Mouse (Mus musculus) kidney, embryonic 15.5 days (tissue): ENCODE results near the gene Gsn. TPM values are rescaled to one million over a fixed set of nuclear protein-coding genes. Genes with fewer than 3 reads are reported as not detected.

Experiments
- ATAC-seq: fragments of 200-750 bp; cut with Nextera tagmentation; replicated peaks from 2 replicates; pipeline ENCODE4 v1.8.0; 2017; ENCODE audit warnings: moderate TSS enrichment; ENCODE audit not compliant: low FRiP score
- H3K27ac ChIP-seq: fragments of 300-500 bp; sonication (generic); 2 replicates; pipeline ENCODE4 v1.5.1; 2015; ENCODE audit warnings: mild to moderate bottlenecking, inconsistent platforms
- H3K27me3 ChIP-seq: fragments of 300-500 bp; sonication (generic); 2 replicates; pipeline ENCODE4 v1.6.1; 2015; ENCODE audit warnings: inconsistent platforms
- H3K36me3 ChIP-seq: fragments of 300-500 bp; sonication (generic); 2 replicates; pipeline ENCODE4 v1.6.1; 2015; ENCODE audit warnings: inconsistent platforms
- H3K4me1 ChIP-seq: fragments of 300-500 bp; sonication (generic); 2 replicates; pipeline ENCODE4 v1.6.1; 2015; ENCODE audit warnings: inconsistent platforms
- H3K4me2 ChIP-seq: fragments of 300-500 bp; sonication (generic); 2 replicates; pipeline ENCODE4 v1.6.1; 2015; ENCODE audit warnings: moderate library complexity, mild to moderate bottlenecking, inconsistent platforms
- H3K4me3 ChIP-seq: fragments of 300-500 bp; sonication (generic); replicated peaks from 2 replicates; pipeline ENCODE4 v1.5.1; 2015; ENCODE audit warnings: mild to moderate bottlenecking, inconsistent platforms
- H3K9ac ChIP-seq: fragments of 300-500 bp; sonication (generic); 2 replicates; pipeline ENCODE4 v1.6.1; 2015; ENCODE audit warnings: mild to moderate bottlenecking, inconsistent platforms
- H3K9me3 ChIP-seq: fragments of 300-500 bp; sonication (generic); replicated peaks from 2 replicates; pipeline ENCODE4 v1.6.1; 2016; ENCODE audit warnings: inconsistent platforms
- WGBS: fragments of 180-500 bp; shearing (Covaris S2); methylation state at CpG from one replicate; pipeline ENCODE4 v1.1.7; 2015; ENCODE audit warnings: mixed read lengths; 5-methylcytosine and 5-hydroxymethylcytosine counted together
- polyA plus RNA-seq: library from polyadenylated mRNA; unstranded; fragments of >200 nt; fragmentation: Nextera tagmentation; extraction: Ambion mirVana; gene quantifications from 2 replicates; pipeline ENCODE4 v1.2.1, GENCODE M21; 2015

The Gsn gene
- polyA plus RNA-seq, 1 experiment from 2014 or later = 144 TPM

DNA sequence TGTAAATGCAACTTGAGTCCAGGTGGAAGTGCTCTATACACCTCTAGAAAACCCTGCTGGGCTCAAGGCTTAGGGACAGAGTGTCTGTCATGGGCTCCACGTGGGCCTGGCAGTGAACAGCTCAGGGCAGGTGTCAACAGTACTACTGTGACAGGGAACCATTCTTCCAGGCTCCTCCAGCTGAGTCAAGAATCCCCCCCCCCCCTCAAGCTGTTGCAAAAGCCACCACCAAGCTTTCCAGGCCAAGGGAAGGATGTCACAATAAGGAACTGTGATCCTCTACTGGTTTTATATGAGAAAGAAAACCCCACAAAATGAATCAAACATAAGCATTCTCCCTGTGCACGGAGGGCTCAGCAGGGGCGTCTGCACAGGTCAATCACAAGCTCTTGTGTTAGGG lies 58.1 kb downstream of the Gsn start:
- 53% methylated on average over 3 of the region's 3 CpGs for WGBS

GRCm38 (mm10) chr2:35317604-35318003 lies 61.4 kb downstream of the Gsn start:
- no peaks in the 10 kb centered on the region for H3K27me3 ChIP-seq
- H3K9ac ChIP-seq = no peak overlapping the region
- H3K4me1 ChIP-seq = peaks cover 6% of the 10 kb centered on the region; the same call in 1 of the 2 replicates
- no peak for ATAC-seq
- peaks cover 14% of the 10 kb centered on the region for H3K36me3 ChIP-seq
- H3K4me2 ChIP-seq = no peak overlapping the region
- WGBS = 89% methylated on average over 4 of the region's 4 CpGs
- H3K9me3 ChIP-seq = no peaks in the 10 kb centered on the region
- H3K27ac ChIP-seq = no peak overlapping the region
- H3K4me3 ChIP-seq = no peak overlapping the region

More for the DNA sequence above, 58.1 kb downstream of the Gsn start:
- Histone ChIP-seq H3K27ac (no peak overlapping the region), H3K36me3 (peaks cover 4% of the 10 kb centered on the region; the same call in 1 of the 2 replicates), H3K27me3 (no peaks in the 10 kb centered on the region), H3K4me1 (peaks cover 6% of the 10 kb centered on the region; the same call in 1 of the 2 replicates), H3K9me3 (no peaks in the 10 kb centered on the region; the same call in 1 of the 2 replicates), H3K4me2 (no peak overlapping the region), H3K4me3 (no peak overlapping the region), H3K9ac (no peak overlapping the region)
- ATAC-seq = no peak

GRCm38 (mm10) chr2:35318405-35318804 lies 62.2 kb downstream of the Gsn start:
- H3K27ac ChIP-seq = no peak overlapping the region
- ATAC-seq = no peak
- no peak overlapping the region for H3K9ac ChIP-seq
- H3K36me3 ChIP-seq = peaks cover 14% of the 10 kb centered on the region
- peaks cover 6% of the 10 kb centered on the region; the same call in 1 of the 2 replicates for H3K4me1 ChIP-seq
- H3K4me3 ChIP-seq = no peak overlapping the region
- no peaks in the 10 kb centered on the region for H3K27me3 ChIP-seq
- H3K4me2 ChIP-seq = no peak overlapping the region
- H3K9me3 ChIP-seq = no peaks in the 10 kb centered on the region
- WGBS = 74% methylated on average over 12 of the region's 12 CpGs

DNA sequence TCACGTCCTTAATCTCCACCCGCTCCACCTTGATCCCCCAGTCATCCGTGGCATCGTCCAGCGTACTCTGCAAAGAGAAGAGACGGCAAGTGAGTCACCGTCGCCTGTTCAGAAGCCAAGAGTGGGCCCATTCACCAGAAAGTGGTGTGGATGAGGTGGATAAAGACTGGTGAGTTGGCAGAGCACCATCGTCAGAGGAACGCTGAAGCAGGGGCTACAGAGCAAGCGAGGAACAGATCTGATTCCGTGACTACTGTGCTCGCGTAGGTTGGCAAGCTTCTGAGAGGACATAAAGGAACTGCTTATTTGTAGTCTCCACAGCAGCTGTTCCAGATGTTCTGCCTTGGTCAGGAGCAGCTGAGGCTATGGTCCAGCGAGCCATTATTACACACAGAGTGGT lies 64.2 kb downstream of the Gsn start:
- Histone ChIP-seq H3K27ac (no peak overlapping the region), H3K4me3 (no peak overlapping the region), H3K9me3 (no peaks in the 10 kb centered on the region), H3K9ac (no peak overlapping the region), H3K4me2 (no peak overlapping the region), H3K27me3 (no peaks in the 10 kb centered on the region), H3K36me3 (peaks cover 16% of the 10 kb centered on the region), H3K4me1 (no peaks in the 10 kb centered on the region)
- ATAC-seq = no peak
- WGBS = 87% methylated on average over 15 of the region's 15 CpGs

DNA sequence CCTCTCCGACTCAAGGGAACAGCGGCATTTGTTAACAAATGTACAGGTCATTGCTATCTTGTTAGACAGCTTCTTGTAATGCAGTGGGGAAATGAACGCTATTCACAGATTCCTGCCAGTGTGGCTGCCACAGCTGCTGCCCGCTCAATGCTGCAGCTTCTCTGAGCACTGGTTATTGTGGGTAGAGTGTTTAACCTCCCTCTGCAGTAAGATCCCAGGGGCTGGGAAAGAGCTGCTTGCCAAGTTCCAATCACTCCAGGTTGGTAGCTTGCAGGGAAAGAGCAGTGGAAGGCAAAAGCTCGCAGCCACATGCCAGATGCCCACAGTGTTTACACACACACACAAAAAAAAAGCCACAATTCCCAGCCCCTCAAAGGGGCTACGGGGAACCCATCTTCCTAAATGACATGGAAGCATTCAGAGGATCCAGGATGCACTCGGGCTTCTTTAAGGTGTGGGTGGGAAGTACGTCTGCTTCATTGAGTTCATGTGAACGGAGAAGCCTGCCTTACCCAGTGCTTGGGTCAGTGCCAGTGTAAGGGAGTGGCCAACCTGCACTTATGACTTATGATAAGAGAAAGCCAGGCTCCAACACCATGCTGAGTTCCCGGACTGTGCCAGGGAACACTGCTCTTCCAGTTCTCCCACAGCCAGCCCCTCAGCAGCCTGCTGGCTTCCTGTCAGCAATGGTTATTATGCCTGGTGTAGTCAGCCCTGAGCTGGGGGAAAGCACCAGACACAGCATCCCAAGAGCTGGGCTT lies 66.4 kb downstream of the Gsn start:
- no peak overlapping the region for H3K27ac ChIP-seq
- ATAC-seq = no peak
- no peak overlapping the region for H3K4me3 ChIP-seq
- no peaks in the 10 kb centered on the region for H3K27me3 ChIP-seq
- H3K4me1 ChIP-seq = 0 out of 2 replicates have a peak, but pooled peaks cover 5% of the 10 kb centered on the region
- no peak overlapping the region for H3K4me2 ChIP-seq
- no peak overlapping the region for H3K9ac ChIP-seq
- H3K36me3 ChIP-seq = peaks cover 15% of the 10 kb centered on the region
- no peaks in the 10 kb centered on the region for H3K9me3 ChIP-seq
- WGBS = 70% methylated on average over 10 of the region's 10 CpGs

- no peak overlapping the region for H3K4me2 ChIP-seq
- WGBS = 67% methylated on average over 10 of the region's 10 CpGs
- H3K9me3 ChIP-seq = no peaks in the 10 kb centered on the region
- peaks cover 9% of the 10 kb centered on the region; the same call in 1 of the 2 replicates for H3K36me3 ChIP-seq
- 0 out of 2 replicates have a peak, but pooled peaks have one; percentile 43 for ATAC-seq
- no peaks in the 10 kb centered on the region for H3K27me3 ChIP-seq
- H3K4me3 ChIP-seq = no peak overlapping the region
- no peak overlapping the region for H3K27ac ChIP-seq
- 0 out of 2 replicates have a peak, but pooled peaks cover 6% of the 10 kb centered on the region for H3K4me1 ChIP-seq
- no peak overlapping the region for H3K9ac ChIP-seq
Measured at GRCm38 (mm10) chr2:35325930-35326329, 69.8 kb downstream of the Gsn start.

DNA sequence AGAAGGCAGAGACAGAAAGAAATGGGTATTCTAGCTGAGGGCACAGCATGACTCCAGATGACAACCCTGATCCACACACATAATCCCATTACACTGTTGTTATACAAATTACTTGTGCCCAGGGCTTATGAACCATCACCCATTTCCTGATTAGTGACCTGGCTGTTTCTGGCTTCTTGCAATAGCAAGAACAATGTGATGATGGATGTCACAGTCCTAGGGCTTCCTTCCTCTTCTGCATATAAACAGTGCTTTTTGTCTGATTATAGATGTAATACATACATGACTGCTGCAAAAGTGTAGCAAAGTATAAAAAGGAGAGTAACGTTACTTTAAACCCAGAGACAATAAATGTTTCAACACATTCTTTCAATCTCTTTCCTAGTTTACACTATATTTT lies 70.8 kb downstream of the Gsn start:
- no peak for ATAC-seq
- H3K36me3 ChIP-seq = 0 out of 2 replicates have a peak, but pooled peaks cover 5% of the 10 kb centered on the region
- 61% methylated on average over 1 of the region's 1 CpGs for WGBS
- H3K9me3 ChIP-seq = no peaks in the 10 kb centered on the region
- no peak overlapping the region for H3K9ac ChIP-seq
- no peak overlapping the region for H3K4me3 ChIP-seq
- no peak overlapping the region for H3K4me2 ChIP-seq
- 0 out of 2 replicates have a peak, but pooled peaks cover 6% of the 10 kb centered on the region for H3K4me1 ChIP-seq
- no peak overlapping the region for H3K27ac ChIP-seq
- no peaks in the 10 kb centered on the region for H3K27me3 ChIP-seq

DNA sequence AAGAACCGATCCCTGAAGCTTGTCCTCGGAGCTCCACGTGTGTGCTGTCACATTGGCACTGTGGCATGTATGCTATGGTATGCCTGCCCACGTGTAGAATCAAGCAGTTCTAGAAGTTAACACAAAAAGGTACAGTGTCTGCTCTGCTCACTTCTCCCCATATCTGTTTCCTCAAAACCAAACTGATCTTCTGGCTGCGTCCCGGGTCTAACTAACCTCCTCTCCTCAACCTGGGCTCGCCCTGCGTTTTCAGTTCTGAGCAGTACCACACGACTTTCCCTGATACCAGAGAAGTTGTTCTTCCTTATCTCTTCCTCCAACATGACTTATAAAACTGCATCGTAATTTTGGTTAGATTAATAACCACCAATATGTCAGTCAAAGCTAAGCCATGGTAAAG lies 71.4 kb downstream of the Gsn start:
- Histone ChIP-seq H3K36me3 (0 out of 2 replicates have a peak, but pooled peaks cover 5% of the 10 kb centered on the region), H3K4me1 (0 out of 2 replicates have a peak, but pooled peaks cover 6% of the 10 kb centered on the region), H3K4me3 (no peak overlapping the region), H3K4me2 (0 out of 2 replicates have a peak overlapping the region, but pooled peaks have one; percentile 7), H3K27ac (peak overlapping the region; percentile 57), H3K9ac (no peak overlapping the region), H3K27me3 (no peaks in the 10 kb centered on the region), H3K9me3 (no peaks in the 10 kb centered on the region)
- WGBS = 65% methylated on average over 10 of the region's 10 CpGs
- no peak for ATAC-seq

DNA sequence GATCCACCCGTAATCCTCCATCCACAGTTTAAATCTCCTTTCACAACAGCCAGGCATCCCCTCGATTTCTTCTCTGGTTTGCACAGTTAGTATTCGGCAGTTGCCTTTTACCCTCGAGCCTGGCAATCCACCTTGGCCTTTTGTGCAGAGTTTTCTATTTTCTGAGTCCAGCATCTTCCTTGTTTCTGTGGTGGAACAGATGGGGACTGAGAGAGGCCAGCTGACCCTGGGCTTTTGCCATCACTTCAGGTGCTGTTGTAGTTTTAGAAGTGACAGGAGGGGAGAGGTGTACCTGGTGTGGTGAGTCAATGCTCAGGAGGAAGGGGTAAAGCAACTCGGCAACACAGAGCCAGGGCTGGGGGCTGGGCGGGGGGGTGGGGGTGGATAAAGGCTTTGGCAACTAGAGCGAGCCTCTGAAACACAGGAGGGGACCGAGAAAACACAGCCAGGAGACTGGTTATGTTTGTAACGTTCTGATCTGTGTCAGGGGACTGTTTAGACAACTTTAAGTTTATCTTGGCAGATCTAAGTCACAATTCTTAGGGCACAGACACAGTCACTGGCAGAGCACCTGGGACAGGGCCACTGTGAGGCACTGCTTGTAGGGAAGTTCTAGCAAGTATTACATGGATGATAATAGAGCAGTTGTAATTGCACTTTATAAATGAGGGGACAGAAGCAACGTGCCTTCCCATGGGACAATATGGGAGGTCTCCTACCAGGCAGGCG lies 72.0 kb downstream of the Gsn start:
- Histone ChIP-seq H3K4me1 (0 out of 2 replicates have a peak, but pooled peaks cover 6% of the 10 kb centered on the region), H3K4me3 (no peak overlapping the region), H3K4me2 (no peak overlapping the region), H3K9ac (no peak overlapping the region), H3K36me3 (0 out of 2 replicates have a peak, but pooled peaks cover 5% of the 10 kb centered on the region), H3K27me3 (no peaks in the 10 kb centered on the region), H3K27ac (no peak overlapping the region), H3K9me3 (no peaks in the 10 kb centered on the region)
- WGBS = 55% methylated on average over 11 of the region's 11 CpGs
- ATAC-seq = no peak

DNA sequence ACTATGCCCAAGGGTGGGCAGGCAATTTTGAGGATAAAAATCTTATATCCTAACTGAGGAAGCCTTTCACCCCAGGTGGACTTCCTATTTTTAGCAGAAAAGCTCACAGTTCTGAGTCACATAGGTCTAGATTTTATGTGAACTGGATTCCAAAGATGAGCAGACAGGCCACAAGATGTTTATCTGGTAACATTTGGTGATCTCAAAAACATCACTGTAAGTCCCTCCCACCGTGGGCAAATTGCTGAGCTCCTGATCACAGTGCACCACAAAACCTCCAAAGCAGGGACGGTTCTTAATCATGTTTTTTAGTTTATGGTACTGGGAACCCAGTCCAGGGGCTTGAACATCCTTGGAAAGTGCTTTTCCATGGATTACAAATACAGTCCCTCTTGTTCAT lies 72.9 kb downstream of the Gsn start:
- Histone ChIP-seq H3K4me2 (no peak overlapping the region), H3K27me3 (no peaks in the 10 kb centered on the region), H3K4me1 (0 out of 2 replicates have a peak, but pooled peaks cover 6% of the 10 kb centered on the region), H3K4me3 (no peak overlapping the region), H3K36me3 (0 out of 2 replicates have a peak, but pooled peaks cover 5% of the 10 kb centered on the region), H3K9me3 (no peaks in the 10 kb centered on the region), H3K27ac (no peak overlapping the region), H3K9ac (no peak overlapping the region)
- WGBS = 87% methylated on average over 2 of the region's 2 CpGs
- ATAC-seq = no peak

- Histone ChIP-seq H3K27ac (no peak overlapping the region), H3K4me3 (no peak overlapping the region), H3K4me2 (no peak overlapping the region), H3K4me1 (peaks cover 13% of the 10 kb centered on the region), H3K9ac (no peak overlapping the region), H3K9me3 (no peaks in the 10 kb centered on the region), H3K36me3 (no peaks in the 10 kb centered on the region), H3K27me3 (no peaks in the 10 kb centered on the region)
- ATAC-seq = no peak
- WGBS = 64% methylated on average over 2 of the region's 2 CpGs
Measured at GRCm38 (mm10) chr2:35331205-35331604, 75.0 kb downstream of the Gsn start.

DNA sequence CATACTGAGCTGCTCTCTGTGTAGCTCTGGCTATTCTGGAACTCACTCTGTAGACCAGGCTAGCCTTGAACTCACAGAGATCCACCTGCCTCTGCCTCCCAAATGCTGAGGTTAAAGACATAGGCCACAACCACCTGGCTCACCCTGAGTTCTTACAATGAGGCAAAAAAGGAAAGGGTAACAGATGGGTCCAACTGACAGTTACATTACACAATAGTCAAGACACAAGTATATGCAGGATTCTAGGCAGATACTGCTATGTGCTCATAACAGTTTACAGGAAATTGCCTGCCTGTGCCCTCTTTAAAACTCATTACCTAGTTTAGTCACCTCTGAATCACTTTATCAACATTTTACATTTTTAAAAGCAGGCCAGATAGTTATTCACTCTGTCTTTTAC lies 77.5 kb downstream of the Gsn start:
- Histone ChIP-seq H3K36me3 (no peaks in the 10 kb centered on the region), H3K4me1 (peaks cover 21% of the 10 kb centered on the region), H3K4me2 (no peak overlapping the region), H3K27me3 (no peaks in the 10 kb centered on the region), H3K4me3 (no peak overlapping the region), H3K27ac (no peak overlapping the region), H3K9ac (no peak overlapping the region), H3K9me3 (no peaks in the 10 kb centered on the region)
- no peak for ATAC-seq
